Mouse (Mus musculus): ENCODE measurements at regions not wholly inside any gene's neighbourhood (a gene's known extent, or its start where the extent isn't known, plus 50 kb on each side); places are given as distances from the start of the nearest gene placed in this dataset.
A peak's percentile ranks its signal among the peaks of the same experiment; 100 is the strongest.

DNA sequence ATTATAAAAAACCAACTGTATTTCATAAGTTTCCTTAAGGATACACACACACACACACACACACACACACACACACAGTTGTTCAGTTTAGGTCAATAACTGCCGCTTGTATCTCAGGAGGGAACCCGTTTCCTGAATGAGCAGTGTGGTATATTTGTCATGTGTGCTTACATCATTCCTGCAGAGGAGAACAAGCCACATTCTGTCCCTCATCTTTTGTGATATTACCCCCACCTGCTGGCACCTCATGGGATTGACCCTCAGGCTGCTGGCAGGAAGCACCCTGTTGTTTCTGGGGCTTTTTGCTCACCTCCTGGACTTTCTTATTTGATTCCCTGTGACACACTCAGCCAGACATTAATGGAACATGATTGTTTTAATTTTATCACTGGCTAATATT lies 66.4 kb upstream of the Htr1a start:
- Histone ChIP-seq H3K4me1 (replicated peaks; ENCODE audit: control insufficient read depth, insufficient read depth, low read length) (no peaks in the 10 kb centered on the region), H3K4me3 (ENCODE audit: control insufficient read depth, insufficient read depth, low read length) (no peak overlapping the region), H3K27ac (ENCODE audit: control insufficient read depth, insufficient read depth, low read length) (no peak overlapping the region), H3K36me3 (ENCODE audit: control insufficient read depth, insufficient read depth, low read length) (no peaks in the 10 kb centered on the region), H3K27me3 (ENCODE audit: control insufficient read depth, insufficient read depth, low read length) (no peaks in the 10 kb centered on the region)
- WGBS: 0% methylated on average over 2 of the region's 2 CpGs
- DNase-seq: peak; percentile 74
- TF ChIP-seq CTCF (IDR thresholded peaks at IDR 0.05; ENCODE audit: borderline replicate concordance, control insufficient read depth, extremely low read depth, insufficient read depth, low read length, poor library complexity): no peak
- TF ChIP-seq POLR2A (IDR thresholded peaks at IDR 0.05; ENCODE audit: control insufficient read depth, extremely low read depth, insufficient read depth, low read length, poor library complexity): no peak

DNA sequence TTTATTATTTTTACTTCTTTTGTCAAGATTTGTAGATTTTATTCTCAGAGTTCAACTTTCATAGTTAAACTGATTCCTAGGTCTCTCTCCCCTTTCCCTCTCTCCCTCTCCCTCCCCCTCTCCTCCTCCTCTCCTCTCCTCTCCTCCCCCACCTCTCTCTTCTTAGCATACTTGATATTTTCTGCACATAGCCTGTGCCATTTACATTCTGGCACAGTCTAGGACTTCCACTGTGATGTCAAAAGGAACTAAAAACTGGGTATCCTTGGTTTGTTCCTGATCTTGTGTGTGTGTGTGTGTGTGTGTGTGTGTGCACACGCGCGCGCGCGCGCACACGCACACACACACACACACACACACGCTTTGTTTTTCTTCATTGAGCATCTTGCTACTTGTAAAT lies 64.9 kb upstream of the Htr1a start:
- 89% methylated on average over 9 of the region's 9 CpGs for WGBS
- TF ChIP-seq CTCF (IDR thresholded peaks at IDR 0.05; ENCODE audit: borderline replicate concordance, control insufficient read depth, extremely low read depth, insufficient read depth, low read length, poor library complexity): no peak
- TF ChIP-seq POLR2A (IDR thresholded peaks at IDR 0.05; ENCODE audit: control insufficient read depth, extremely low read depth, insufficient read depth, low read length, poor library complexity): no peak
- H3K27me3 ChIP-seq (ENCODE audit: control insufficient read depth, insufficient read depth, low read length): no peaks in the 10 kb centered on the region
- H3K4me3 ChIP-seq (ENCODE audit: control insufficient read depth, insufficient read depth, low read length): no peak overlapping the region
- no peak overlapping the region for H3K27ac ChIP-seq (ENCODE audit: control insufficient read depth, insufficient read depth, low read length)
- DNase-seq: no peak
- no peaks in the 10 kb centered on the region for H3K4me1 ChIP-seq (replicated peaks; ENCODE audit: control insufficient read depth, insufficient read depth, low read length)
- no peaks in the 10 kb centered on the region for H3K36me3 ChIP-seq (ENCODE audit: control insufficient read depth, insufficient read depth, low read length)

DNA sequence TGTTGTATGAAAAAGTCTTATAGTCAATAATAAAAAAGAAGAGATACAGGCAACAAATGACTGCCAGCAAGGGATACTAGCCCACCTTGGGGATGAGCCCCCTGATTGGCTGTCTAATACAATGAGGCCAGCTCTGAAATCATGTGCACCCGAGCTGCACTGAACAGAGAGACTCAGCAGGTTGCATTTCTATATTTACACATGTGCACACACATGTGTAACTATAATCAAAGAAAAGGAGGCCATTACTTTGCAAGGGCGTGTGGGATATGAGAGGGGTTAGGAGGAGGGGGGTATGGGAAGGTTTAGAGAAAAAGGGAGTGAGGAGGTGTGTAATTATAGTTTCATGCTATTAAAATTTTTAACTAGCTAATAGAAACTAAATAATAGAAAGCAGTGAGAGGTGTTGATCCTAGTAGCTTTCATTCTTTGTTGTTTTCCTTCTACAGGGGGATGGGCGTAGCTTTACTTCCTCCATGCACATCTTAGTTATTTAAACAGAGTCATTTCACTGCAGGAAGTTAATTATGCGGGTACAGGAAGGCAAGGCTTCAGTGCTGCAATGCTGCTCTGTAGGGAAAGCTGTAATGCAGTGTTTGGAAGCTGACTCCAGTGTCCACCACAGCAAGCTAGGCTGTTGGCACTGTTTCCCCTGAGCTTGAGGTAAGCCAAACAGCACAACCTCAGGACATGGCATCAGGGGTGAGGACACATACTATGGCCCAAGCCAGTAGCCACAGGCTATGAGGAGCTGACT lies 56.2 kb upstream of the Htr1a start:
- no peaks in the 10 kb centered on the region for H3K36me3 ChIP-seq (ENCODE audit: control insufficient read depth, insufficient read depth, low read length)
- H3K4me3 ChIP-seq (ENCODE audit: control insufficient read depth, insufficient read depth, low read length): no peak overlapping the region
- TF ChIP-seq POLR2A (IDR thresholded peaks at IDR 0.05; ENCODE audit: control insufficient read depth, extremely low read depth, insufficient read depth, low read length, poor library complexity): no peak
- TF ChIP-seq CTCF (IDR thresholded peaks at IDR 0.05; ENCODE audit: borderline replicate concordance, control insufficient read depth, extremely low read depth, insufficient read depth, low read length, poor library complexity): no peak
- WGBS: 71% methylated on average over 4 of the region's 4 CpGs
- no peak for DNase-seq
- no peaks in the 10 kb centered on the region for H3K4me1 ChIP-seq (replicated peaks; ENCODE audit: control insufficient read depth, insufficient read depth, low read length)
- no peak overlapping the region for H3K27ac ChIP-seq (ENCODE audit: control insufficient read depth, insufficient read depth, low read length)
- H3K27me3 ChIP-seq (ENCODE audit: control insufficient read depth, insufficient read depth, low read length): no peaks in the 10 kb centered on the region

All from thymus, adult 2 months (tissue).